Mouse (Mus musculus): ENCODE results near the gene Foxk1. TPM values are rescaled to one million over a fixed set of nuclear protein-coding genes. Genes with fewer than 3 reads are reported as not detected.

Gene Foxk1
- polyA plus RNA-seq, 1 experiment from 2014 or later = 7.6 TPM

DNA sequence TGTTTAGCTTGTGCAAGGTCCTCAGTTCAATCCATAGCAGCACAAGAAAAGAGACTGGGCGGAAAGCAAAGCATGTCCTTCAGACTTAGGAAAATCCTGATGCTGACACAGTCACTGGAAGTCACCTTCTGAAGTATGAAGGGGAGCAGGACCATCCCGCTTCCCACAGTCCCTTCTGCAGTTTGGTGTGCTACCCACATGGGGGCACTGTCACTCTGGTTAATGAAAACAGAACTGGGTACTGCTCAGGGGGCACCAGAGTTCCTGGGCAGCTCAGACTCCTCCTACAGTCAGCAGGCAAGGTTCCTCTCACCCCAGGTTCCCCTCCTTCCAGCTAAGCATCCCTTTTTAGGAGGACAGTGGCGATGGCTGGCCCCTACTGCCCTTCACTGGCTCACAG is 97.7 kb downstream of the Foxk1 start:
- Histone ChIP-seq H3K27me3 (peaks cover 8% of the 10 kb centered on the region; the same call in 1 of the 2 replicates), H3K9ac (replicated peaks) (no peak overlapping the region), H3K4me3 (no peak overlapping the region), H3K36me3 (no peaks in the 10 kb centered on the region), H3K9me3 (no peaks in the 10 kb centered on the region), H3K4me1 (0 out of 2 replicates have a peak, but pooled peaks cover 6% of the 10 kb centered on the region), H3K27ac (replicated peaks) (no peak overlapping the region), H3K4me2 (replicated peaks) (no peak overlapping the region)
- ATAC-seq (ENCODE audit: low FRiP score, low read depth) = no peak
- 25% methylated on average over 3 of the region's 3 CpGs for WGBS

- 0 out of 2 replicates have a peak, but pooled peaks cover 8% of the 10 kb centered on the region for H3K27me3 ChIP-seq
- no peak overlapping the region for H3K9ac ChIP-seq (replicated peaks)
- H3K27ac ChIP-seq (replicated peaks) = no peak overlapping the region
- no peaks in the 10 kb centered on the region for H3K9me3 ChIP-seq
- no peaks in the 10 kb centered on the region for H3K4me1 ChIP-seq
- 80% methylated on average over 10 of the region's 10 CpGs for WGBS
- no peak overlapping the region for H3K4me2 ChIP-seq (replicated peaks)
- no peak overlapping the region for H3K4me3 ChIP-seq
- 0 out of 2 replicates have a peak, but pooled peaks have one; percentile 2 for ATAC-seq (ENCODE audit: low FRiP score, low read depth)
- H3K36me3 ChIP-seq = no peaks in the 10 kb centered on the region
Observed at GRCm38 (mm10) chr5:142500918-142501317, 99.6 kb downstream of the Foxk1 start.

DNA sequence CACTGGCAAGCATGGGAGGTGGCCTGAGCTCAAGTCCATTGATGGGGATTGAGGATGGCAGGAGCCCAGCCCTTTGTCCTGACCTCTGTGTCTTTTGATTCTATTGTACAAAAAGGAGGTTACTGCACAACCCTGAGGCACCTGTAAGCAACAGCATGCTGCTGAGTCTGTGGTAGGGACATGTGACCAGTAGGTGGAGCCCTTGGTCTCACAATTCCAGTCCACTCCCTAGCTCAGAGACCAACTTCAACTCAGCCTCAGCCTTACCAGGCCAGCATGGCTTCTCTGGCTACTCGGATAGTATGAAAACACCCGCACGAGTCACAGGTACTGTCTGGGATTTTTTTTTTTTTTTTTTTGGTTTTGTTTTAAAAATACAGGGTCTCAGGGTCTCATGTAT is 101.1 kb downstream of the Foxk1 start:
- ATAC-seq (ENCODE audit: low FRiP score, low read depth) = peak; percentile 70; the same call in 1 of the 2 replicates
- no peak overlapping the region for H3K9ac ChIP-seq (replicated peaks)
- 0 out of 2 replicates have a peak, but pooled peaks cover 8% of the 10 kb centered on the region for H3K27me3 ChIP-seq
- no peak overlapping the region for H3K27ac ChIP-seq (replicated peaks)
- H3K4me3 ChIP-seq = no peak overlapping the region
- no peaks in the 10 kb centered on the region for H3K9me3 ChIP-seq
- H3K36me3 ChIP-seq = no peaks in the 10 kb centered on the region
- WGBS = 13% methylated on average over 3 of the region's 3 CpGs
- H3K4me1 ChIP-seq = no peaks in the 10 kb centered on the region
- H3K4me2 ChIP-seq (replicated peaks) = no peak overlapping the region

DNA sequence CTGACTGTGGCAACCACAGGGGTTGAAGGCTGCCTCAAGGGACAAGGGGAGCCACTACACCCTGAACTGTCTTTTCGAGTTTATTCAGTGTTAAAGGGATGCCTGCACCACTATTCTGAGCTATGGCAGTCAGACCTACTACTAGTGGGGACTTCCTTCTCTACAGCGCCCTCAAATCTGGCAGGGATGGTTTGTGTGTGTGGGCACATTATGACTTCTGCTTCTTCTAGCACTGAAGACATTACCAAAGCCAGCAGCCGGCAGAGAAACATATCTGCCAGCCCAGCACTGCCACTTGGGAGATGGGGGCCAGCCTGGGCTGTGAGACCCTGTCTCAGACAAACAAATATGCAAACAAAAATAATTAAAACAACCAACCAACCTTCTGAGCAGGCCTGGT is 102.9 kb downstream of the Foxk1 start:
- H3K4me3 ChIP-seq = no peak overlapping the region
- WGBS = 87% methylated on average over 3 of the region's 3 CpGs
- ATAC-seq (ENCODE audit: low FRiP score, low read depth) = no peak
- H3K36me3 ChIP-seq = no peaks in the 10 kb centered on the region
- H3K27ac ChIP-seq (replicated peaks) = no peak overlapping the region
- H3K4me1 ChIP-seq = peaks cover 3% of the 10 kb centered on the region
- H3K27me3 ChIP-seq = 0 out of 2 replicates have a peak, but pooled peaks cover 8% of the 10 kb centered on the region
- H3K9me3 ChIP-seq = no peaks in the 10 kb centered on the region
- no peak overlapping the region for H3K4me2 ChIP-seq (replicated peaks)
- no peak overlapping the region for H3K9ac ChIP-seq (replicated peaks)

GRCm38 (mm10) chr5:142505695-142506423 is 104.6 kb downstream of the Foxk1 start:
- H3K4me2 ChIP-seq (replicated peaks) = no peak overlapping the region
- H3K27ac ChIP-seq (replicated peaks) = no peak overlapping the region
- no peak overlapping the region for H3K9ac ChIP-seq (replicated peaks)
- peaks cover 13% of the 10 kb centered on the region for H3K4me1 ChIP-seq
- no peak overlapping the region for H3K4me3 ChIP-seq
- WGBS = 74% methylated on average over 3 of the region's 3 CpGs
- no peaks in the 10 kb centered on the region for H3K9me3 ChIP-seq
- no peak for ATAC-seq (ENCODE audit: low FRiP score, low read depth)
- 0 out of 2 replicates have a peak, but pooled peaks cover 7% of the 10 kb centered on the region for H3K27me3 ChIP-seq
- H3K36me3 ChIP-seq = no peaks in the 10 kb centered on the region

- Histone ChIP-seq H3K27me3 (no peaks in the 10 kb centered on the region), H3K9me3 (no peaks in the 10 kb centered on the region), H3K4me2 (replicated peaks) (peak overlapping the region; percentile 46), H3K36me3 (no peaks in the 10 kb centered on the region), H3K4me3 (peak overlapping the region; percentile 20), H3K4me1 (peaks cover 13% of the 10 kb centered on the region), H3K9ac (replicated peaks) (peak overlapping the region; percentile 46), H3K27ac (replicated peaks) (peak overlapping the region; percentile 43; the same call in 1 of the 2 replicates)
- 6% methylated on average over 15 of the region's 15 CpGs for WGBS
- peak; percentile 34; the same call in 1 of the 2 replicates for ATAC-seq (ENCODE audit: low FRiP score, low read depth)
Observed at GRCm38 (mm10) chr5:142509141-142510060, 108.1 kb downstream of the Foxk1 start.

- Histone ChIP-seq H3K4me1 (peaks cover 13% of the 10 kb centered on the region), H3K4me2 (replicated peaks) (no peak overlapping the region), H3K9ac (replicated peaks) (no peak overlapping the region), H3K27me3 (no peaks in the 10 kb centered on the region), H3K9me3 (no peaks in the 10 kb centered on the region), H3K4me3 (no peak overlapping the region), H3K36me3 (no peaks in the 10 kb centered on the region), H3K27ac (replicated peaks) (0 out of 2 replicates have a peak overlapping the region, but pooled peaks have one; percentile 12)
- ATAC-seq (ENCODE audit: low FRiP score, low read depth) = no peak
- WGBS = 36% methylated on average over 7 of the region's 7 CpGs
Observed at GRCm38 (mm10) chr5:142510061-142510414, 108.7 kb downstream of the Foxk1 start.

Other genes starting within 250 kb of the Foxk1 start
- 14.4 and 14.5 TPM in 2 replicates for gene Ap5z1, start 62.4 kb downstream of the Foxk1 start, polyA plus RNA-seq (2016; fragmentation: Nextera tagmentation; extraction: Ambion mirVana)
- 0.29 TPM in 2 replicates for gene Papolb, start 128.6 kb downstream of the Foxk1 start, polyA plus RNA-seq (2016; fragmentation: Nextera tagmentation; extraction: Ambion mirVana)
- 5.2 and 8.3 TPM in 2 replicates for gene Radil, start 149.6 kb downstream of the Foxk1 start, polyA plus RNA-seq (2016; fragmentation: Nextera tagmentation; extraction: Ambion mirVana)
- 10.4 and 11.4 TPM in 2 replicates for gene Mmd2, start 207.3 kb downstream of the Foxk1 start, polyA plus RNA-seq (2016; fragmentation: Nextera tagmentation; extraction: Ambion mirVana)
- 65.1 and 67.6 TPM in 2 replicates for gene Wipi2, start 226.2 kb downstream of the Foxk1 start, polyA plus RNA-seq (2016; fragmentation: Nextera tagmentation; extraction: Ambion mirVana)